ENCODE assay signal across 31 mouse cellular contexts in genomic region chr2:6210840-6211239, GRCm38 (mm10). TPM values are rescaled to one million over a fixed set of nuclear protein-coding genes. Genes with fewer than 3 reads are reported as not detected.
"Had no signal": no experiment of that assay in that cellular context is flagged by ENCODE, and none has a peak within 500 bp of the region (broad histone marks: within the 10 kb centered on the region; RNA-seq: fewer than 3 reads in every experiment).

No protein-coding gene starts in this region.

- H3K9me3 ChIP-seq: limb, embryonic 10.5 days; limb, embryonic 12.5 days; limb, embryonic 13.5 days; limb, embryonic 15.5 days; liver, embryonic 12.5 days; liver, embryonic 13.5 days; liver, embryonic 15.5 days; lung, embryonic 15.5 days; megakaryocyte, embryonic 14.5 days; midbrain, embryonic 10.5 days; midbrain, embryonic 12.5 days; midbrain, embryonic 13.5 days; midbrain, embryonic 15.5 days had no signal

- ATAC-seq: liver, embryonic 12.5 days; lung, postnatal 0 days; midbrain, embryonic 13.5 days; midbrain, embryonic 15.5 days; midbrain, embryonic 16.5 days had no signal

- H3K27ac ChIP-seq: left cerebral cortex, adult 2 months; limb, embryonic 10.5 days; limb, embryonic 12.5 days; limb, embryonic 13.5 days; limb, embryonic 15.5 days; liver, embryonic 12.5 days; liver, embryonic 13.5 days; liver, embryonic 14.5 days; liver, embryonic 15.5 days; lung, embryonic 15.5 days; macrophage; midbrain, embryonic 10.5 days; midbrain, embryonic 12.5 days; midbrain, embryonic 13.5 days; midbrain, embryonic 15.5 days had no signal

- H3K36me3 ChIP-seq: limb, embryonic 10.5 days; limb, embryonic 12.5 days; limb, embryonic 13.5 days; limb, embryonic 15.5 days; liver, embryonic 12.5 days; liver, embryonic 13.5 days; liver, embryonic 15.5 days; lung, embryonic 15.5 days; midbrain, embryonic 10.5 days; midbrain, embryonic 12.5 days; midbrain, embryonic 13.5 days; midbrain, embryonic 15.5 days had no signal

- H3K9ac ChIP-seq: limb, embryonic 12.5 days; limb, embryonic 13.5 days; limb, embryonic 15.5 days; liver, embryonic 12.5 days; liver, embryonic 13.5 days; liver, embryonic 14.5 days; liver, embryonic 15.5 days; lung, embryonic 14.5 days; lung, embryonic 15.5 days; midbrain, embryonic 12.5 days; midbrain, embryonic 13.5 days; midbrain, embryonic 15.5 days had no signal

- H3K4me2 ChIP-seq: limb, embryonic 12.5 days; limb, embryonic 13.5 days; limb, embryonic 15.5 days; liver, embryonic 11.5 days; liver, embryonic 12.5 days; liver, embryonic 13.5 days; liver, embryonic 15.5 days; lung, embryonic 14.5 days; lung, embryonic 15.5 days; midbrain, embryonic 11.5 days; midbrain, embryonic 12.5 days; midbrain, embryonic 13.5 days; midbrain, embryonic 15.5 days had no signal

- H3K27me3 ChIP-seq: limb, embryonic 13.5 days; limb, embryonic 15.5 days; lung, embryonic 15.5 days; megakaryocyte, embryonic 14.5 days; midbrain, embryonic 12.5 days; midbrain, embryonic 13.5 days; midbrain, embryonic 15.5 days had no signal

- H3K4me3 ChIP-seq: left cerebral cortex, adult 2 months; limb, embryonic 10.5 days; limb, embryonic 12.5 days; limb, embryonic 13.5 days; limb, embryonic 15.5 days; liver, embryonic 12.5 days; liver, embryonic 13.5 days; liver, embryonic 15.5 days; lung, embryonic 15.5 days; megakaryocyte, embryonic 14.5 days; midbrain, embryonic 10.5 days; midbrain, embryonic 12.5 days; midbrain, embryonic 13.5 days; midbrain, embryonic 15.5 days; myocyte had no signal

- DNase-seq: left cerebral cortex, postnatal 4 days; liver, embryonic 13.5 days; lung, adult 18-20 months; lung, adult 2 months; lung, embryonic 14.5 days; lung, postnatal 10 days; lung, postnatal 14 days; lung, postnatal 36 days; lung, postnatal 4 days; midbrain, embryonic 14.5 days had no signal

RNA-seq across cellular contexts. Expression of gene Echdc3, which starts 2.0 kb away (rescaled TPM):
- total RNA-seq: monocyte, adult 5-6 weeks had no signal
